Mouse (Mus musculus): ENCODE measurements around the gene Erh. TPM values are rescaled to one million over a fixed set of nuclear protein-coding genes. Genes with fewer than 3 reads are reported as not detected.

The Erh gene
- polyA plus RNA-seq, 1 experiment from 2014 or later, result 258 TPM

DNA sequence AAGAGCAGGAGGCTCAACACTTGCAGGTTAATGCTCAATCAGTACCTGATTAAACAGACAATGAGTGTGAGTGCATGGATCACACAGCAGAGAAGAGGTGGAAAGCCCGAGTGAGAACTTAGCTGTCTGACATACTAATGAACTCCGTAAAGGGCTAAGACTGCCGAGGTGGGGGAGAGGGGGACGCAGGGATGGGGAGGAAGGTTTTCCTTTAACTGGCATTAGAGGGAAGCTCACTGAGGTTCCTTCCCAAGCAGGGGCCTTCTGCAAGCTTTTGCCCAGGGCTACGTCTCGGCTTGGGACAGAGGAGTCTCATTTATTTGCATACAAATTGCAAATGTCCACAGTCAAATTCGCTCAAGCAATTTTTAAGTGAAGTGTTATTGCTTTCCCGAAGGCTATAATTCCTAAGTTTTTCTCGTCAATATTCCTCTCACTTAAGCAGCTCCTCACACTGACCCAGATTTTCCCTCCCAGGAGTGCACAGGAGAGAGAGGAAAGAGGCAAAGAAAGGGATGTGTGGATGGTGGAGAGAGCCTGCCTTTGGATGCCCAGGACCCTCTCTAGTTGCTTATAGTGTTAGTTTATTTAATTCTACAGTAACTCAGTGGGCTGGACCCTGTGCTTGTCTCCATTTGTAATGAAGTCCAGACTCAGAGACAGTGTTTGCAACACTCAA, 31.9 kb downstream of the Erh start:
- Histone ChIP-seq H3K4me1 (no peaks in the 10 kb centered on the region), H3K36me3 (no peaks in the 10 kb centered on the region), H3K4me3 (replicated peaks) (no peak overlapping the region), H3K9me3 (replicated peaks) (no peaks in the 10 kb centered on the region), H3K27ac (replicated peaks) (no peak overlapping the region), H3K4me2 (no peak overlapping the region), H3K27me3 (replicated peaks) (no peaks in the 10 kb centered on the region), H3K9ac (replicated peaks) (no peak overlapping the region)
- 45% methylated on average over 9 of the region's 9 CpGs for WGBS
- no peak for ATAC-seq (ENCODE audit: low FRiP score)

DNA sequence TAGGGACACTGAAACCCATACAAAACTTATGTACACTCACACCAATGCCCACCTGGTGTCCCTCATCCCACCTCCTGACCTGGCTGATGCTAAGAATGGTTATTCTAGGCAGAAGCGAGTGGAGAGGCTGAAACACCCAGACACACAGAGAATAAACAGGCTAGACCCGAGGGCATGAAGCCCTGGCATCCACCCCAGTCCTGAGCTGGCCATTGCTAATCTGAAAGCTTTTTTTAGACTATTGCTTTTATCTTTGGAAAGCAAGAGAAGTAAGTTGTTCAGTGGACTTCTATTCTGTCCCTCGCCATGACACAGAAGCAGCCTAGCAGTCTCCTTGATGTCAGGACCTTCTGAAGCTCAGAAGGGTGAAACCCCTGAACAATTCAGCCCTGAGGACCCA, 34.2 kb downstream of the Erh start:
- no peak overlapping the region for H3K4me2 ChIP-seq
- no peaks in the 10 kb centered on the region for H3K27me3 ChIP-seq (replicated peaks)
- H3K9ac ChIP-seq (replicated peaks), result no peak overlapping the region
- H3K27ac ChIP-seq (replicated peaks), result no peak overlapping the region
- H3K9me3 ChIP-seq (replicated peaks), result no peaks in the 10 kb centered on the region
- ATAC-seq (ENCODE audit: low FRiP score), result no peak
- no peaks in the 10 kb centered on the region for H3K4me1 ChIP-seq
- 77% methylated on average over 3 of the region's 3 CpGs for WGBS
- H3K36me3 ChIP-seq, result no peaks in the 10 kb centered on the region
- H3K4me3 ChIP-seq (replicated peaks), result no peak overlapping the region

DNA sequence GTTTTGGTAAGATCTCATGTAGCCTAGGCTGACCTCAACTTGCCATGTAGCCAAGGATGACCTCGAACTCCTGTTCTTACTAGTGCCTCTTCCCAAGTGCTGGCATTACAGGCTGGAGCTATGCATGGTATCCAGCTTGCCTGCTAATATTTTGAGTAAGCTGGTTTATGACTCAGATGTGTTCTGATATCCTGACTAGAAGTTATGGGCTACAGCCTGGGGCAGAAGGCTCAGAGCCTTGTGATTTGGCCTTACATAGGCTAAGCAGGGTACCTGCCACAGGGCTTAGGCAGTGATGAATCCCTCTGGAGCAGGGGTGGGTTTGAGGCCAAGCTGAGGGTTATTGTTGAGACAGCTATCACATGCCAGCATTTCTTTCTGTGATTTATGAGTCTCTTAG, 35.6 kb downstream of the Erh start:
- 94% methylated on average over 1 of the region's 1 CpGs for WGBS
- Histone ChIP-seq H3K27me3 (replicated peaks) (no peaks in the 10 kb centered on the region), H3K9ac (replicated peaks) (no peak overlapping the region), H3K27ac (replicated peaks) (no peak overlapping the region), H3K4me3 (replicated peaks) (no peak overlapping the region), H3K36me3 (no peaks in the 10 kb centered on the region), H3K4me2 (no peak overlapping the region), H3K9me3 (replicated peaks) (no peaks in the 10 kb centered on the region), H3K4me1 (peaks cover 11% of the 10 kb centered on the region)
- ATAC-seq (ENCODE audit: low FRiP score), result no peak

DNA sequence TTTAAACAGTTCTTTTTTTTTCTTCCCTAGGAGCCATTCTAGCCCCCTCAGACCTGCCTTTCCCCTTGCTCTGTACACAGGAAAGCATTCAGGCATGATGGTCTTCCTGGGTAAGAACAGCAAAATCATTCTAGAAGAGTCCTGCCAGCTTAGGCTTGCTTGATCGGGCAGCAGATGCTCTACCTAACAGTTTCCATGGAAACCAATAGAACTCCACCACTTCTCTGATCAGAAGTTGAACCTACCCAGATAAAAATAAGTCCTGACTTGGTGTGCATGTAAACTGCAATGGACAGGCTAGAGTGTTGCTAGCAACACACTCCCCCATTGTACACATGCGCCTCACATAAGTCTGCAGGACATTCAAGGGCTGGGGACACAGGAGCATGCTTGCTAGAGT, 39.9 kb downstream of the Erh start:
- H3K36me3 ChIP-seq, result peaks cover 14% of the 10 kb centered on the region
- no peak overlapping the region for H3K4me3 ChIP-seq (replicated peaks)
- no peak overlapping the region for H3K27ac ChIP-seq (replicated peaks)
- H3K9ac ChIP-seq (replicated peaks), result no peak overlapping the region
- H3K9me3 ChIP-seq (replicated peaks), result no peaks in the 10 kb centered on the region
- ATAC-seq (ENCODE audit: low FRiP score), result no peak
- 78% methylated on average over 2 of the region's 2 CpGs for WGBS
- no peaks in the 10 kb centered on the region for H3K27me3 ChIP-seq (replicated peaks)
- H3K4me1 ChIP-seq, result peaks cover 16% of the 10 kb centered on the region
- H3K4me2 ChIP-seq, result no peak overlapping the region

DNA sequence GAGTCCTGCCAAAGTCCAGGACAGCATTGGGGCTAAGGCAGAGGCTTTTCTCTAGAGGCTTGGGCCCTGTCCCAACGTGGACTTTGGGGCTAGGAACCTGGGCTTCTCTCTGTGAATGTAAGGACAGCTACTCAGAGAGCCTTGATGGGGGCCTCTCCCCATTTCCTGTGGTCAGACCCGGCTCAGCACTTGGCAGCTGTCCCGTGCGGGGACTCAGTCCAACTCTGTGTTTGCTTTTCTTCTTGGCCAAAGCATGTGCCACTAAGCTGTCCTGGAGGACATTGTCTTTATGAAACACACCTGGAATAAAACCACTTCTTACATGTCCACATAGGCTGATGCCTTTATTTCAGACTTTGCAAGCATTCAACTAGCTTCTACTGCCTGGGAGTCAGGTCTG, 40.6 kb downstream of the Erh start:
- H3K4me3 ChIP-seq (replicated peaks), result no peak overlapping the region

DNA sequence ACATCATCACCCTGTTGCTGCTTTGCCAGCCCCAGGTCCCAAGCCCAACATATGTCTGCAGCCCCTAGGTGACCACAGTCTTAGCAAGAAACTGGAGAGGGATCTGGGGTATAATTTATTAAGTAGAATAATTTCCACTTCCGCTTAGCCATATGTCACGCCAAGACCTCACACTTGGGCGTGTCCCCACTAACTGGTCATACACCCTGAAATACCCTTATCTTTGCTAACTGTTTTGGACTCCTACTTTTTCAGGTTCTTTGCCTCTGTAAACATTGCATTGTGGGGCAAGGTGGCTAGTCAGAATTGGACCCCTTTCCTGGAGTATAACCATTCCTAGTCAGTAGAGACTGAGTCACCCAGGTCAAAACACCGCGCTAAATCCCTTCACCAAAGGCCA, 41.7 kb downstream of the Erh start:
- no peak for ATAC-seq (ENCODE audit: low FRiP score)
- no peaks in the 10 kb centered on the region for H3K27me3 ChIP-seq (replicated peaks)
- no peaks in the 10 kb centered on the region for H3K9me3 ChIP-seq (replicated peaks)
- H3K27ac ChIP-seq (replicated peaks), result no peak overlapping the region
- no peak overlapping the region for H3K4me3 ChIP-seq (replicated peaks)
- peaks cover 25% of the 10 kb centered on the region for H3K36me3 ChIP-seq
- no peak overlapping the region for H3K4me2 ChIP-seq
- no peak overlapping the region for H3K9ac ChIP-seq (replicated peaks)
- 95% methylated on average over 5 of the region's 5 CpGs for whole genome bisulfite sequencing
- peaks cover 28% of the 10 kb centered on the region for H3K4me1 ChIP-seq

More for the DNA sequence above, 40.6 kb downstream of the Erh start:
- Histone ChIP-seq H3K27ac (replicated peaks) (no peak overlapping the region), H3K36me3 (peaks cover 19% of the 10 kb centered on the region), H3K9ac (replicated peaks) (no peak overlapping the region), H3K27me3 (replicated peaks) (no peaks in the 10 kb centered on the region), H3K4me1 (peaks cover 22% of the 10 kb centered on the region), H3K4me2 (no peak overlapping the region), H3K9me3 (replicated peaks) (no peaks in the 10 kb centered on the region)
- WGBS, result 61% methylated on average over 4 of the region's 4 CpGs
- no peak for ATAC-seq (ENCODE audit: low FRiP score)

DNA sequence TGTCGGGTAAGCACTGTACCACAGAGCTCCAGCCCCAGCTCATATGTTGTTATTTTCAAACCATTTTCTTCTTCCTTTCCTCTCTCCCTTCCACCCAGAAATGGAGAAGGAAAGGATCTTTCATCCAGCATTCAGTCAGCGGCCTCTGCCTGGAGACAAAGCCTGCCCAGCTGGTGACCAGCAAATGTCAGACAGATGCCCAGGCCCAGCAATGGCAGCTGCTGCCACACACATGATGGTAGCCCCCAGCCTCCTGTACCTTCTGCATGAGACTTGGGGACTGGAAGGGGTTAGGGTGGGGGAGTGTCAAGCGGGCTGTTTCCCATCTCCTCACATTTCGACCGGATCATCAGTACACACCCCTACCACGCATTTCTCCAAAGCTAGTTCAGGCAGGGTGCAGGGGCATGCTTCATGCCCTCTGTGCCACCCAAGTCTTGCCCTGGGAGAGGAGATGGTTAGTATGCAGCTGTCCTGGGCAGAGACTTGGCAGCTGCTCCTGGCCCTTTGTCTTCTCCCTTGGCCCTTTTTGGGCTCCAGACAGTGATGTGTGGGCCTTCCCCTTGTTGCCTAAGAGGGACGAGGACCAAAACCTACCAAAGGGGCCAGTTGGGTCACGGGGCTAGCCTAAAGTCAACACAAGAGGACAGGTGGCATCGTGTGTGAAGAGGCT, 42.4 kb downstream of the Erh start:
- Histone ChIP-seq H3K4me2 (no peak overlapping the region), H3K36me3 (peaks cover 25% of the 10 kb centered on the region), H3K4me3 (replicated peaks) (no peak overlapping the region), H3K27me3 (replicated peaks) (no peaks in the 10 kb centered on the region), H3K9me3 (replicated peaks) (no peaks in the 10 kb centered on the region), H3K4me1 (peaks cover 28% of the 10 kb centered on the region), H3K27ac (replicated peaks) (no peak overlapping the region), H3K9ac (replicated peaks) (no peak overlapping the region)
- ATAC-seq (ENCODE audit: low FRiP score), result no peak
- 80% methylated on average over 9 of the region's 9 CpGs for WGBS

DNA sequence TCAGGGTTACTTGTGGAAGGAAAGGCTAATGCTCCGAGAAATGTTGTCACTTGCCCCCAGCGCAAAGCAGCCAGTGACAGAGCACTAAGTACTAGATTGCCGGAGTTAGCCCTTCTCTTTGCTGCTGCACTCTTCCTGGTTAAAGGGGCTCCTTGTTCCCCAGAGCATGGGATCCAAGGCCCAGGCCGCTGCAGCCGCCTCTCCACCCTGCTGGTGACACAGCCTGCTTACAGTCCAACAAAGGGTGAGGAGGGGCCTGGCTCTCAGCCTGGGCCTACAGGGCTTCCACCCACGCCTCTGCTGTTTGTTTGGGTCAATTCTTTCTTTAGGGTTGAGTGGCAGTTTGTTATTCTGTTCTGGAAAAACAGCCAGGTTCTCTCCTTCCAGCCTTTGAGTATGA, 45.4 kb downstream of the Erh start:
- 33% methylated on average over 6 of the region's 6 CpGs for WGBS
- Histone ChIP-seq H3K9ac (replicated peaks) (no peak overlapping the region), H3K27ac (replicated peaks) (peak overlapping the region; percentile 66), H3K4me2 (no peak overlapping the region), H3K27me3 (replicated peaks) (no peaks in the 10 kb centered on the region), H3K9me3 (replicated peaks) (no peaks in the 10 kb centered on the region), H3K36me3 (peaks cover 25% of the 10 kb centered on the region), H3K4me3 (replicated peaks) (no peak overlapping the region), H3K4me1 (peaks cover 18% of the 10 kb centered on the region)
- ATAC-seq (ENCODE audit: low FRiP score), result peak; percentile 80

DNA sequence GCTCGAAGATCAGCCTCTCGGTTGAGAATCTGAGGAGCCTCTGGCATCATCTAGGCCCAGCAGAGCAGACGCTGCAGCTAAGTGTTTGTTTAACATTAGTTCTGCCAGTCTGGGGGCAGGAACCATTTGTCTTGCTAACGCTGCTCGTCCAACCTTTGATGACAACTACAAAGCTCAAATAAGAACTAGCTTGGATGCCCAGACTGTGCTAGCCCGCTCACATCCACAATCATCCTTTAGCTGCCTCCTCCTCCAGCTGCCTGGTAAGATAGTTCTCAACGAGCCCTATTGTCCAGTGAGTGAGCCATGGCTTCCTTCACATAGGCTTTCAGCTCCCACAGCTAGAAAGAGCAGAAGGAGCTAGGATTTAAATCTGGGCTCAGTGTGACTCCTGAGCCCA, 45.9 kb downstream of the Erh start:
- no peak for ATAC-seq (ENCODE audit: low FRiP score)
- 22% methylated on average over 7 of the region's 7 CpGs for WGBS
- no peak overlapping the region for H3K9ac ChIP-seq (replicated peaks)
- H3K4me3 ChIP-seq (replicated peaks), result no peak overlapping the region
- H3K27me3 ChIP-seq (replicated peaks), result no peaks in the 10 kb centered on the region
- no peak overlapping the region for H3K4me2 ChIP-seq
- peak overlapping the region; percentile 66 for H3K27ac ChIP-seq (replicated peaks)
- H3K36me3 ChIP-seq, result peaks cover 30% of the 10 kb centered on the region
- H3K9me3 ChIP-seq (replicated peaks), result no peaks in the 10 kb centered on the region
- peaks cover 13% of the 10 kb centered on the region for H3K4me1 ChIP-seq

DNA sequence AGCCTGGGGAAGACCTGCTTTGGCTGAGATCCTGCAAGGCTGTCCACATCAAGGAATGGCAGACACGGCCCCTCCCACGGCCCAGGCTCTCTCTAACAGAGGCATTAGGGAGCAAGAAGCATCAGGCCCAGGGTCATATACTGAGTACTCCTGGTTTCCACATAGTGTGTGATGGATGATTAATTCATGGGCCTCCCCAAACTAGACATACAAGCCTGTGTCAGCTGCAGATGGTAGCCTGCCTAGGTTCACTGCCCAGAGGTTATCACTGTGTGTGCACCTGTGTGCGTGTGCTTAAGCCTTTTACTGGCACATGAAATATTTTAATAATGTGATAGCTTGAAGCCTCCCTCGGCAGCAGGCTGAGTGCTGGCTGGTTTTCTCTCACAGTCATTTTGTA, 48.2 kb downstream of the Erh start:
- H3K4me2 ChIP-seq, result no peak overlapping the region
- peaks cover 37% of the 10 kb centered on the region for H3K36me3 ChIP-seq
- no peaks in the 10 kb centered on the region for H3K9me3 ChIP-seq (replicated peaks)
- ATAC-seq (ENCODE audit: low FRiP score), result no peak
- peaks cover 12% of the 10 kb centered on the region; the same call in 1 of the 2 replicates for H3K4me1 ChIP-seq
- no peak overlapping the region for H3K9ac ChIP-seq (replicated peaks)
- H3K4me3 ChIP-seq (replicated peaks), result no peak overlapping the region
- H3K27ac ChIP-seq (replicated peaks), result no peak overlapping the region
- WGBS, result 84% methylated on average over 4 of the region's 4 CpGs
- no peaks in the 10 kb centered on the region for H3K27me3 ChIP-seq (replicated peaks)

DNA sequence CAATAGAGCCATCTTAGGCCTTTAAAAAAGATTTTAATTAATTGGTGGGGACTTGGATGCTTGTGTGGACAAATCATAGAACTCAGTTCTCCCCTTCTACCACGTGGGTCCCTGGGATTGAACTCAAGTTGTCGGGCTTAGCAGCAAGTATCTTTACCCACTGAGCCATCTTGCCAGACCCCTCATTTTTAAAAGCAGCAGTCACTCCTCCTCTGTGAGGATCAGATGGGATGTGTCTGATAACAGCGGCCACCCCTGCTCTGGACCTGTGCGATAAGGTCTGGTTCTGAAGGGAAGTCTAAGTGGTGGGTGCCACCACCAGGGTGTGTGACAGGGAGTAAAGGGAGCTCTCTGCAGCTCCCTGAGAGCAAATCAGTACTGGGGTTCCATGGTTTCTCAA, 48.6 kb downstream of the Erh start:
- Histone ChIP-seq H3K27ac (replicated peaks) (no peak overlapping the region), H3K4me3 (replicated peaks) (no peak overlapping the region), H3K4me1 (peaks cover 12% of the 10 kb centered on the region; the same call in 1 of the 2 replicates), H3K4me2 (no peak overlapping the region), H3K9me3 (replicated peaks) (no peaks in the 10 kb centered on the region), H3K27me3 (replicated peaks) (no peaks in the 10 kb centered on the region), H3K9ac (replicated peaks) (no peak overlapping the region), H3K36me3 (peaks cover 38% of the 10 kb centered on the region)
- 96% methylated on average over 4 of the region's 4 CpGs for WGBS
- no peak for ATAC-seq (ENCODE audit: low FRiP score)

DNA sequence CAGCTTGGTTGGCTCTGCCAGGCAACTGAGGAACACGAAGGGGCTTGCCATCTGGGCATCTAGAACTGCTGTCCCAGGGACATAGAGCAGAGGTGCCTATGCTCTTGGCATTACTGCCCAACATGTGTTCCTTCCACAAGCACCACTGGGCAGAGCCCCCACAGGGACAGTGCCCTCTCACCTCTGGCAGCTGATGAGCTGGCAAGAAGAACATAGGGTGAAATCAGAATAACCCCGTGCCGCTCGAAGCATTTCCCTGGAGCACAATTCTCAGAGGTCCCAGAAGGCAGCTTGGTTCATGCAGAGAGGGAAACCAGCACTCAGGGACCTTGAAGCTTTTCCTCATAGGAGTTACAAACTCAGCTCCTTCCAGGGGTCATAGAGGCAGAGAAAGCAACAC, 49.4 kb downstream of the Erh start:
- no peak for ATAC-seq (ENCODE audit: low FRiP score)
- H3K36me3 ChIP-seq, result peaks cover 38% of the 10 kb centered on the region
- no peaks in the 10 kb centered on the region for H3K27me3 ChIP-seq (replicated peaks)
- peaks cover 12% of the 10 kb centered on the region; the same call in 1 of the 2 replicates for H3K4me1 ChIP-seq
- 85% methylated on average over 4 of the region's 4 CpGs for WGBS
- H3K9ac ChIP-seq (replicated peaks), result no peak overlapping the region
- H3K9me3 ChIP-seq (replicated peaks), result no peaks in the 10 kb centered on the region
- H3K27ac ChIP-seq (replicated peaks), result no peak overlapping the region
- H3K4me3 ChIP-seq (replicated peaks), result no peak overlapping the region
- H3K4me2 ChIP-seq, result no peak overlapping the region

Measured in neural tube, embryonic 15.5 days (tissue).